ENCODE assay signal across 9 mouse cellular contexts in genomic region chr5:30461821-30462220, GRCm38 (mm10). TPM values are rescaled to one million over a fixed set of nuclear protein-coding genes. Genes with fewer than 3 reads are reported as not detected.
DNase-seq lines count a peak whose midpoint lies in the region; ATAC-seq and TF ChIP-seq lines count a peak whose summit lies in the region.
"Had no signal": no experiment of that assay in that cellular context is flagged by ENCODE, and none has a peak within 500 bp of the region (broad histone marks: within the 10 kb centered on the region; RNA-seq: fewer than 3 reads in every experiment).

Gene Otof, minus strand, starts transcription at chr5:30461932.

- H3K4me3 ChIP-seq in lung, embryonic 15.5 days, result no peak within 1 kb of the TSS
- no peak within 1 kb of the TSS for H3K4me3 ChIP-seq in embryonic facial prominence, embryonic 11.5 days (ENCODE audit: low read depth, low read length)
- no peak within 1 kb of the TSS for H3K4me3 ChIP-seq in thymus, adult 2 months (ENCODE audit: control insufficient read depth, insufficient read depth, low read length)

- H3K27ac ChIP-seq in lung, embryonic 15.5 days, result no peak within 1 kb of the TSS
- H3K27ac ChIP-seq in embryonic facial prominence, embryonic 11.5 days (replicated peaks; ENCODE audit: low read depth, low read length), result no peak within 1 kb of the TSS
- H3K27ac ChIP-seq in thymus, adult 2 months (ENCODE audit: control insufficient read depth, insufficient read depth, low read length), result no peak within 1 kb of the TSS

- peak; percentile 63 for ATAC-seq in lung, embryonic 15.5 days (ENCODE audit: borderline replicate concordance, extremely low read depth, low FRiP score, low TSS enrichment)
- no peak for ATAC-seq in embryonic facial prominence, embryonic 11.5 days (replicated peaks; ENCODE audit: insufficient number of reproducible peaks, low FRiP score, low TSS enrichment, low read depth)

- H3K9ac ChIP-seq in lung, embryonic 15.5 days, result 0 out of 2 replicates have a peak within 1 kb of the TSS, but pooled peaks have one; percentile 3
- H3K9ac ChIP-seq in embryonic facial prominence, embryonic 11.5 days (replicated peaks; ENCODE audit: low read length), result no peak within 1 kb of the TSS

- intact Hi-C loops in left cerebral cortex, postnatal 36 days (cut with DNase I), result no loop called here

- no peaks in the 10 kb centered on the region for H3K9me3 ChIP-seq in lung, embryonic 15.5 days
- H3K9me3 ChIP-seq in embryonic facial prominence, embryonic 11.5 days (replicated peaks; ENCODE audit: control insufficient read depth, low read length), result no peaks in the 10 kb centered on the region

- no peak for DNase-seq in lung, postnatal 36 days
- peak; percentile 40 for DNase-seq in embryonic facial prominence, embryonic 11.5 days (ENCODE audit: low spot score)
- peak; percentile 61 for DNase-seq in heart, postnatal 4 days
- DNase-seq in left cerebral cortex, postnatal 36 days (ENCODE audit: low spot score in 2 of 2), result peak; percentile 69 to 70
- DNase-seq in right cerebral cortex, adult 18-20 months, result peak; percentile 76
- no peak for DNase-seq in B cell, adult 2 months
- no peak for DNase-seq in thymus, adult 2 months

- H3K36me3 ChIP-seq in lung, embryonic 15.5 days, result no peaks in the 10 kb centered on the region
- no peaks in the 10 kb centered on the region for H3K36me3 ChIP-seq in embryonic facial prominence, embryonic 11.5 days (replicated peaks; ENCODE audit: control insufficient read depth, insufficient read depth, low read depth, low read length)
- no peaks in the 10 kb centered on the region for H3K36me3 ChIP-seq in thymus, adult 2 months (ENCODE audit: control insufficient read depth, insufficient read depth, low read length)

- H3K27me3 ChIP-seq in lung, embryonic 15.5 days, result peaks cover 21% of the 10 kb centered on the region; the same call in 1 of the 2 replicates
- H3K27me3 ChIP-seq in embryonic facial prominence, embryonic 11.5 days (ENCODE audit: control insufficient read depth, insufficient read depth, low read length), result peaks cover 8% of the 10 kb centered on the region
- H3K27me3 ChIP-seq in thymus, adult 2 months (ENCODE audit: control insufficient read depth, insufficient read depth, low read length), result no peaks in the 10 kb centered on the region; the same call in 1 of the 2 replicates

- H3K4me2 ChIP-seq in lung, embryonic 15.5 days, result 0 out of 2 replicates have a peak within 1 kb of the TSS, but pooled peaks have one; percentile 16
- no peak within 1 kb of the TSS for H3K4me2 ChIP-seq in embryonic facial prominence, embryonic 11.5 days (ENCODE audit: low read depth, low read length)

- peaks cover 23% of the 10 kb centered on the region for H3K4me1 ChIP-seq in lung, embryonic 15.5 days
- peaks cover 8% of the 10 kb centered on the region for H3K4me1 ChIP-seq in embryonic facial prominence, embryonic 11.5 days (ENCODE audit: control insufficient read depth, insufficient read depth, low read length)
- no peaks in the 10 kb centered on the region for H3K4me1 ChIP-seq in thymus, adult 2 months (replicated peaks; ENCODE audit: control insufficient read depth, insufficient read depth, low read length)

- TF ChIP-seq CTCF in thymus, adult 2 months (IDR thresholded peaks at IDR 0.05; ENCODE audit: borderline replicate concordance, control insufficient read depth, extremely low read depth, insufficient read depth, low read length, poor library complexity), result no peak

- TF ChIP-seq POLR2A in thymus, adult 2 months (IDR thresholded peaks at IDR 0.05; ENCODE audit: control insufficient read depth, extremely low read depth, insufficient read depth, low read length, poor library complexity), result no peak

- WGBS in lung, embryonic 15.5 days, result 8% methylated on average over 11 of the region's 12 CpGs
- WGBS in embryonic facial prominence, embryonic 11.5 days, result 39% methylated on average over 12 of the region's 12 CpGs
- 36% methylated on average over 12 of the region's 12 CpGs for WGBS in thymus, adult 2 months

RNA-seq across cellular contexts. Expression of gene Otof, which starts in this region (rescaled TPM):
- polyA plus RNA-seq in lung, embryonic 15.5 days (2015; fragmentation: Nextera tagmentation; extraction: Ambion mirVana), result 0.81 TPM in 2 replicates
- 0.14 and 0.17 TPM in 2 replicates for polyA plus RNA-seq in embryonic facial prominence, embryonic 11.5 days (2014; fragmentation: Nextera tagmentation; extraction: Ambion mirVana)
- under 1 TPM; 0.05 to 0.07 TPM for total RNA-seq in heart, postnatal 4 days (2021)
- 10 to 100 TPM; 14.2 to 29.6 TPM for total RNA-seq in left cerebral cortex, postnatal 36 days (2021)
- polyA plus RNA-seq in thymus, adult 2 months (2012; rRNA removed), result 0.92 and 0.94 TPM in 2 replicates
- total RNA-seq: liver, adult 2 months had no signal

Comparison
In these comparisons a context has a peak if more than half of its experiments do, and no peak if none do; other contexts are left out.
1. RNA of gene Otof (total RNA-seq): 14.2 to 29.6 TPM in left cerebral cortex, postnatal 36 days; 0.05 to 0.07 TPM in heart, postnatal 4 days; every median in the first group is over 10 times any median in the second.
2. Peak in ATAC-seq, H3K9ac ChIP-seq and H3K4me2 ChIP-seq in lung, embryonic 15.5 days; RNA of the gene not detected or under 1 TPM.
3. Peak in DNase-seq in embryonic facial prominence, embryonic 11.5 days; RNA of the gene not detected or under 1 TPM.
4. Peak in DNase-seq in heart, postnatal 4 days; RNA of the gene not detected or under 1 TPM.
5. DNase-seq: peak in left cerebral cortex, postnatal 36 days (2 of 2) and right cerebral cortex, adult 18-20 months (single experiment); none in lung, postnatal 36 days (single experiment), B cell, adult 2 months (0 of 2) and thymus, adult 2 months (single experiment).